Mouse (Mus musculus) heart, postnatal 0 days (tissue): ENCODE measurements at regions not wholly inside any gene's neighbourhood (a gene's known extent, or its start where the extent isn't known, plus 50 kb on each side); places are given as distances from the start of the nearest gene placed in this dataset.

Experiments used
- CTCF ChIP-seq: IDR thresholded peaks from 2 replicates; pipeline ENCODE4 v1.5.1; 2016; ENCODE audit warnings: antibody characterized with exemption, control low read depth, low read depth
- EP300 ChIP-seq: IDR thresholded peaks from 2 replicates; pipeline ENCODE4 v1.6.1; 2016; ENCODE audit warnings: antibody characterized with exemption, low read depth

- TF ChIP-seq EP300, result no peak
- TF ChIP-seq CTCF, result no peak
These were observed 549.3 kb downstream of the Fam19a2 start for GRCm38 (mm10) chr10:123813142-123813541.
